Mouse (Mus musculus) midbrain, embryonic 16.5 days (tissue): ENCODE measurements around the gene Sema4f. TPM values are rescaled to one million over a fixed set of nuclear protein-coding genes. Genes with fewer than 3 reads are reported as not detected.

ENCODE experiments used
- ATAC-seq: fragments of 200-750 bp; cut with Nextera tagmentation; 2 replicates; pipeline ENCODE4 v1.8.0; 2017; ENCODE audit warnings: moderate TSS enrichment
- H3K27ac ChIP-seq: fragments of 300-500 bp; sonication (generic); 2 replicates; pipeline ENCODE4 v1.5.1; 2014; ENCODE audit warnings: mild to moderate bottlenecking, low read length, mixed read lengths
- H3K27me3 ChIP-seq: fragments of 300-500 bp; sonication (generic); 2 replicates; pipeline ENCODE4 v1.6.1; 2014; ENCODE audit warnings: low read depth, low read length, mixed read lengths; ENCODE audit not compliant: control insufficient read depth, insufficient read depth
- H3K36me3 ChIP-seq: fragments of 300-500 bp; sonication (generic); 2 replicates; pipeline ENCODE4 v1.6.1; 2014; ENCODE audit warnings: mild to moderate bottlenecking, low read length, moderate library complexity, mixed read lengths; ENCODE audit not compliant: control insufficient read depth, insufficient read depth
- H3K4me1 ChIP-seq: fragments of 300-500 bp; sonication (generic); 2 replicates; pipeline ENCODE4 v1.6.1; 2014; ENCODE audit warnings: mild to moderate bottlenecking, low read length, mixed read lengths; ENCODE audit not compliant: control insufficient read depth, insufficient read depth
- H3K4me2 ChIP-seq: fragments of 300-500 bp; sonication (generic); 2 replicates; pipeline ENCODE4 v1.6.1; 2014; ENCODE audit warnings: mild to moderate bottlenecking, low read length, mixed read lengths
- H3K4me3 ChIP-seq: fragments of 300-500 bp; sonication (generic); 2 replicates; pipeline ENCODE4 v1.5.1; 2014; ENCODE audit warnings: low read depth, mild to moderate bottlenecking, low read length, moderate library complexity, mixed read lengths
- H3K9ac ChIP-seq: fragments of 300-500 bp; sonication (generic); 2 replicates; pipeline ENCODE4 v1.6.1; 2014; ENCODE audit warnings: low read depth, low read length, mixed read lengths
- H3K9me3 ChIP-seq: fragments of 300-500 bp; sonication (generic); replicated peaks from 2 replicates; pipeline ENCODE4 v1.6.1; 2014; ENCODE audit warnings: mild to moderate bottlenecking, low read length, mixed read lengths; ENCODE audit not compliant: control insufficient read depth, poor library complexity, severe bottlenecking
- WGBS: fragments of 180-500 bp; shearing (Covaris S2); extraction: QIAGEN DNeasy Blood & Tissue Kit; methylation state at CpG from one replicate; pipeline ENCODE4 v1.1.7; 2014; 5-methylcytosine and 5-hydroxymethylcytosine counted together
- polyA plus RNA-seq: library from polyadenylated mRNA; unstranded; fragments of >200 nt; fragmentation: Nextera tagmentation; extraction: Ambion mirVana; gene quantifications from 2 replicates; pipeline ENCODE4 v1.2.1, GENCODE M21; 2015

Gene Sema4f
- polyA plus RNA-seq, 1 experiment from 2014 or later = 20.3 TPM

- H3K4me3 ChIP-seq = no peak overlapping the region
- H3K27me3 ChIP-seq = no peaks in the 10 kb centered on the region
- H3K9ac ChIP-seq = no peak overlapping the region
- H3K27ac ChIP-seq = no peak overlapping the region
- no peaks in the 10 kb centered on the region for H3K4me1 ChIP-seq
- no peak overlapping the region for H3K4me2 ChIP-seq
- H3K36me3 ChIP-seq = peaks cover 3% of the 10 kb centered on the region; the same call in 1 of the 2 replicates
- ATAC-seq = no peak
- H3K9me3 ChIP-seq = no peaks in the 10 kb centered on the region
- 90% methylated on average over 3 of the region's 3 CpGs for WGBS
Measured at GRCm38 (mm10) chr6:82906985-82907384, 32.6 kb downstream of the Sema4f start.

GRCm38 (mm10) chr6:82902559-82902958 lies 37.0 kb downstream of the Sema4f start:
- Histone ChIP-seq H3K4me1 (no peaks in the 10 kb centered on the region), H3K36me3 (no peaks in the 10 kb centered on the region), H3K4me3 (no peak overlapping the region), H3K27me3 (no peaks in the 10 kb centered on the region), H3K9me3 (no peaks in the 10 kb centered on the region), H3K9ac (no peak overlapping the region), H3K4me2 (no peak overlapping the region), H3K27ac (no peak overlapping the region)
- ATAC-seq = no peak
- WGBS = 83% methylated on average over 8 of the region's 8 CpGs

- Histone ChIP-seq H3K36me3 (no peaks in the 10 kb centered on the region), H3K27me3 (no peaks in the 10 kb centered on the region), H3K4me2 (no peak overlapping the region), H3K4me1 (no peaks in the 10 kb centered on the region), H3K9me3 (no peaks in the 10 kb centered on the region), H3K4me3 (no peak overlapping the region), H3K9ac (no peak overlapping the region), H3K27ac (no peak overlapping the region)
- 66% methylated on average over 4 of the region's 4 CpGs for WGBS
- no peak for ATAC-seq
Measured at GRCm38 (mm10) chr6:82898745-82899144, 40.8 kb downstream of the Sema4f start.

GRCm38 (mm10) chr6:82898227-82898626 lies 41.3 kb downstream of the Sema4f start:
- Histone ChIP-seq H3K27me3 (no peaks in the 10 kb centered on the region), H3K36me3 (no peaks in the 10 kb centered on the region)
- WGBS = 90% methylated on average over 4 of the region's 4 CpGs

GRCm38 (mm10) chr6:82897311-82897710 lies 42.3 kb downstream of the Sema4f start:
- no peaks in the 10 kb centered on the region for H3K27me3 ChIP-seq
- WGBS = 30% methylated on average over 3 of the region's 3 CpGs
- H3K27ac ChIP-seq = no peak overlapping the region
- ATAC-seq = no peak
- no peaks in the 10 kb centered on the region for H3K9me3 ChIP-seq
- H3K4me1 ChIP-seq = no peaks in the 10 kb centered on the region
- no peaks in the 10 kb centered on the region for H3K36me3 ChIP-seq
- no peak overlapping the region for H3K4me3 ChIP-seq
- no peak overlapping the region for H3K4me2 ChIP-seq
- no peak overlapping the region for H3K9ac ChIP-seq

More at GRCm38 (mm10) chr6:82898227-82898626, 41.3 kb downstream of the Sema4f start:
- H3K4me1 ChIP-seq = no peaks in the 10 kb centered on the region
- ATAC-seq = no peak
- H3K27ac ChIP-seq = no peak overlapping the region
- H3K9ac ChIP-seq = no peak overlapping the region
- H3K4me2 ChIP-seq = no peak overlapping the region
- H3K9me3 ChIP-seq = no peaks in the 10 kb centered on the region
- H3K4me3 ChIP-seq = no peak overlapping the region

- no peak overlapping the region for H3K4me2 ChIP-seq
- 44% methylated on average over 3 of the region's 3 CpGs for WGBS
- H3K9me3 ChIP-seq = no peaks in the 10 kb centered on the region
- H3K4me1 ChIP-seq = no peaks in the 10 kb centered on the region
- no peaks in the 10 kb centered on the region for H3K36me3 ChIP-seq
- no peaks in the 10 kb centered on the region for H3K27me3 ChIP-seq
- no peak overlapping the region for H3K27ac ChIP-seq
- ATAC-seq = no peak
- H3K4me3 ChIP-seq = no peak overlapping the region
- no peak overlapping the region for H3K9ac ChIP-seq
Measured at GRCm38 (mm10) chr6:82893415-82893814, 46.2 kb downstream of the Sema4f start.

GRCm38 (mm10) chr6:82892540-82892939 lies 47.0 kb downstream of the Sema4f start:
- no peak overlapping the region for H3K4me3 ChIP-seq
- H3K9me3 ChIP-seq = no peaks in the 10 kb centered on the region
- WGBS = 81% methylated on average over 2 of the region's 2 CpGs
- H3K27ac ChIP-seq = no peak overlapping the region
- no peaks in the 10 kb centered on the region for H3K4me1 ChIP-seq
- no peak for ATAC-seq
- no peak overlapping the region for H3K9ac ChIP-seq
- H3K36me3 ChIP-seq = no peaks in the 10 kb centered on the region
- no peaks in the 10 kb centered on the region for H3K27me3 ChIP-seq
- no peak overlapping the region for H3K4me2 ChIP-seq

- Histone ChIP-seq H3K36me3 (no peaks in the 10 kb centered on the region), H3K4me3 (no peak overlapping the region), H3K9ac (no peak overlapping the region), H3K4me1 (no peaks in the 10 kb centered on the region), H3K9me3 (no peaks in the 10 kb centered on the region), H3K27ac (no peak overlapping the region), H3K27me3 (no peaks in the 10 kb centered on the region), H3K4me2 (no peak overlapping the region)
- 65% methylated on average over 6 of the region's 6 CpGs for WGBS
- no peak for ATAC-seq
Measured at GRCm38 (mm10) chr6:82891488-82891887, 48.1 kb downstream of the Sema4f start.

GRCm38 (mm10) chr6:82886330-82886729 lies 53.2 kb downstream of the Sema4f start:
- WGBS = 84% methylated on average over 4 of the region's 4 CpGs
- H3K36me3 ChIP-seq = no peaks in the 10 kb centered on the region
- no peak overlapping the region for H3K27ac ChIP-seq
- H3K4me3 ChIP-seq = no peak overlapping the region
- no peak overlapping the region for H3K9ac ChIP-seq
- H3K9me3 ChIP-seq = no peaks in the 10 kb centered on the region
- no peak overlapping the region for H3K4me2 ChIP-seq
- no peak for ATAC-seq
- no peaks in the 10 kb centered on the region for H3K4me1 ChIP-seq
- no peaks in the 10 kb centered on the region for H3K27me3 ChIP-seq

- Histone ChIP-seq H3K4me3 (no peak overlapping the region), H3K9ac (no peak overlapping the region), H3K4me2 (no peak overlapping the region), H3K27ac (no peak overlapping the region), H3K9me3 (no peaks in the 10 kb centered on the region), H3K36me3 (no peaks in the 10 kb centered on the region), H3K4me1 (no peaks in the 10 kb centered on the region), H3K27me3 (no peaks in the 10 kb centered on the region)
- 89% methylated on average over 4 of the region's 4 CpGs for WGBS
- no peak for ATAC-seq
Measured at GRCm38 (mm10) chr6:82885909-82886308, 53.7 kb downstream of the Sema4f start.
